Mouse (Mus musculus) neural tube, embryonic 10.5 days (tissue): ENCODE measurements around the gene Zfp960.
"Not testable (repeated sequence)": the region's sequence is repeated elsewhere in the genome, so short reads cannot be mapped to it uniquely, and the experiment has no call there.

Experiments
- DNase-seq: peaks from one replicate; pipeline ENCODE4 v3.0.0-alpha.2; 2017; ENCODE audit warnings: low spot score; ENCODE audit errors: extremely low spot score

Gene Zfp960

GRCm38 (mm10) chr17:17063628-17064494 lies at the start of gene Zfp960:
Gene Zfp960, plus strand, starts transcription at chr17:17064113.
- DNase-seq = peak; percentile 63

GRCm38 (mm10) chr17:17018071-17018470 lies 45.8 kb upstream of the Zfp960 start:
- DNase-seq = not testable (repeated sequence)

GRCm38 (mm10) chr17:17059566-17059965 lies 4.3 kb upstream of the Zfp960 start:
- DNase-seq = not testable (repeated sequence)

GRCm38 (mm10) chr17:17120830-17121502 lies 57.1 kb downstream of the Zfp960 start, which contains the start of gene Zfp97:
Gene Zfp97, plus strand, starts transcription at chr17:17121415.
- not testable (repeated sequence) for DNase-seq
